Mouse (Mus musculus) lung, postnatal 0 days (tissue): Measurements from ENCODE around the gene Mef2d.

Experiments used
- CTCF ChIP-seq: IDR thresholded peaks from 2 replicates; pipeline ENCODE4 v1.5.1; 2016; ENCODE audit warnings: antibody characterized with exemption, mild to moderate bottlenecking
- EP300 ChIP-seq: IDR thresholded peaks from 2 replicates; pipeline ENCODE4 v1.6.1; 2016; ENCODE audit warnings: antibody characterized with exemption, mild to moderate bottlenecking, control low read depth

- no peak for TF ChIP-seq CTCF
- TF ChIP-seq EP300 = no peak
Observed at GRCm38 (mm10) chr3:88203456-88203855, 61.3 kb downstream of the Mef2d start.
